Mouse (Mus musculus) bone marrow macrophage, adult 2 months (primary cell): ENCODE measurements around the gene Plppr1. TPM values are rescaled to one million over a fixed set of nuclear protein-coding genes. Genes with fewer than 3 reads are reported as not detected.

Source experiments
- H3K27ac ChIP-seq: 2 replicates; pipeline ENCODE4 v1.5.1; 2012; ENCODE audit warnings: low read depth, low read length; ENCODE audit not compliant: insufficient read depth
- H3K4me1 ChIP-seq: 2 replicates; pipeline ENCODE4 v1.6.1; 2012; ENCODE audit warnings: low read length; ENCODE audit not compliant: control insufficient read depth, insufficient read depth
- H3K4me3 ChIP-seq: 2 replicates; pipeline ENCODE4 v1.5.1; 2012; ENCODE audit warnings: mild to moderate bottlenecking, low read length, moderate library complexity; ENCODE audit not compliant: insufficient read depth
- CTCF ChIP-seq: IDR thresholded peaks from 2 replicates; pipeline ENCODE4 v1.5.1; 2012; ENCODE audit warnings: low read depth, mild to moderate bottlenecking, low read length, moderate library complexity
- POLR2A ChIP-seq: IDR thresholded peaks from 2 replicates; pipeline ENCODE4 v1.6.1; 2012; ENCODE audit warnings: mild to moderate bottlenecking, low read depth, low read length, borderline replicate concordance
- polyA plus RNA-seq: library from polyadenylated mRNA; stranded (reverse); fragments of >200 nt; gene quantifications from 2 replicates; pipeline ENCODE4 v1.2.4, GENCODE M21; 2012; ENCODE audit not compliant: missing spikeins, insufficient read depth, insufficient read length

Gene Plppr1
- polyA plus RNA-seq, result not detected in 2 replicates

DNA sequence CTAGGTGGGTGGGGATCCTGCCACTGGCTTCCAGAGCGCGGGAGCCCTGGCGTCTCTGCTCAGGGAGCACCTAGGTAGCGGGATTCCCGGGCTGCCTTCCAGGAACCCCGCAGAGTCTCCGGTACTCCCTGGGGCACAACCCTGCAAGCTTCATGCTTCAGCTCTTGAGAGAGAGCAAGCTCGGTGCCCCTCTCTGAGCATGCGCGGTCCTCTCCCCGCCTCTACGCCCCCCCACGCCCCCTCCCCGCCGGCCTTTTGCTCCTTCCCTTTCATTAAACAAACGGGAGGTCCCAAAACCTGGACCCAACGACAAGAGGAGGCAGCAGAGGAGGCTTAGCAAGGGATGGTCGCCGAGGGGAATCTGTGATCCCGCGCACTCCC lies at the start of gene Plppr1:
Plppr1 (plus strand) TSS at position 253 of the 381 bp plus-strand sequence.
- Histone ChIP-seq H3K4me1 (no peaks in the 10 kb centered on the region), H3K4me3 (no peak within 1 kb of the TSS)
- TF ChIP-seq CTCF, result no peak
- TF ChIP-seq POLR2A, result no peak

DNA sequence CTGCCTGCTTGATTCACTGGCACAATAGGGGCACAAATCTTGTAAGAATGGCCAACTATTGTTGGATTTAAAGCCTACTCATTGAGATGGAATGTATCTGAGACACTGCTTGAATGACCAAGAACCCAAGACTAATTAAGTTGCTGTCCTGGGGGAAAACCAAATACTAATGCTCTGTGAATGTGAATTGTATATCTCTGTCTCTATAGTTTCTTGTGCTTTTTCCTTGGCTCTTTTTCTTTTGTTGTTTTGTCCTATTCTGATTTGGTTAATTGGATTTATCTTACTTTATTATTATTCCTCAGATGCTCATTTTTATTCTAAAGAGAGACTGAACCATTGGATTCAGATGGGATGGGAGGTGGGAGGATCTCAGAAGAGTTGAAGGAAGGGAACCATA lies 42.4 kb upstream of the Plppr1 start:
- no peaks in the 10 kb centered on the region for H3K4me1 ChIP-seq
- TF ChIP-seq CTCF (no peak), POLR2A (no peak)
- H3K4me3 ChIP-seq, result no peak overlapping the region
- H3K27ac ChIP-seq, result no peak overlapping the region

More for the DNA sequence above, at the start of gene Plppr1:
- no peak within 1 kb of the TSS for H3K27ac ChIP-seq

DNA sequence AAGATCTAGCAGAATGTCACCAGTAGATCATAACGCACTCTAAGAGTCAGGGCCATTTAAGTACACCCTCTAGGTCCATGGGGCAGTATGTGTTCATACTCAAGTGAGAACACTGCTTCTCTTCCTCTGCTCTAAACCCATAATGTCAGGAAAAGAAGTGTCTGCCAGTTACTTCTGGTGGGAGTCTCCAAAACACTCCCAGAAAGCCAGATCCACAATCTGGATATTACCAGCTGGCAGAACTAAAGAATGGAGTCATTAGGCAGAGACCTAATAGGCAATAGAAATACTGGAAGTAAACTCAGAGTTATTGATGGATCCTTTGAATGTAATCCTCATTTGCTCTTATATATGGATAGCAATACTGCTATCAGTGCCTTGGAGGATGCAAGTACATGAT lies 35.9 kb upstream of the Plppr1 start:
- TF ChIP-seq POLR2A (no peak), CTCF (no peak)
- Histone ChIP-seq H3K4me3 (no peak overlapping the region), H3K4me1 (no peaks in the 10 kb centered on the region), H3K27ac (no peak overlapping the region)

DNA sequence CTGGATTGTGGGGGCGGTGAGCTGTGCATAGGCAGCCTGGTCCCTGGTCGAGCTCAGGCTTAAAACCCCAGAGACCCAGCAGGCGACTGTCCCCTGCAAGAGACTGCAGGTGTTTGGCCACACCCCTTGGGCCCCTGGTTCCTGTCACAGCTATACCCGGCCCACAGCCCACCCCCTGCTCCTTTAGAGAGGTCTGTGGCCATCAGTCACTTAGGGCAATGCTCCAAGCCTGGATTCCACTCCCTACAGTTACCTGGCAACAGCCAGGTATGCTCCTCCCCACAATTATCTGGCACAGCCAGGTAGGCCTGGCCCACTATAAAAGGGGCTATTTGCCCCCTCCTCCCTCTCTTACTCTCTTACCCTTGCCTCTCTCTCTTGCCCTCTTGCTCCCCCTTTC lies 20.8 kb upstream of the Plppr1 start:
- Histone ChIP-seq H3K4me3 (no peak overlapping the region), H3K4me1 (no peaks in the 10 kb centered on the region), H3K27ac (no peak overlapping the region)
- no peak for TF ChIP-seq CTCF
- no peak for TF ChIP-seq POLR2A

DNA sequence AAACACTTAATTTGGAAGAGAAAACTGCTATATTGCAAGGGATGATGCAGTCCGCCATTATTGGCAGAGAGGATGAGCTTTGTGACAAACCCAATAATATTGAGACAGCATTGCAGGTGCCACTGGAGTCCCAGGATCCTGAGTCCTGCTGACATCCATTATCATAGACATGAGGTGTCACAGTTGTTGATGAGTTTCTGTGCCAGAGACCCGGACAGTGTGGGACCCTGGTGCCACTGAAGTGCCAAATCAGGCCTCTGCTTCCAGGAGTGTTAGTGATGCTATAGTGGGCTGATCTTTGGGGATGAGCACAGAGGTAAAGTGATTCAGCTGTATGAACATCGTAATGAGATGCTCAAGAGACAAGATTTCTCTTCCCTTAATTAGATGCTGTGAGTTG lies 19.2 kb upstream of the Plppr1 start:
- Histone ChIP-seq H3K4me1 (no peaks in the 10 kb centered on the region), H3K27ac (no peak overlapping the region), H3K4me3 (no peak overlapping the region)
- TF ChIP-seq CTCF (no peak), POLR2A (no peak)

- Histone ChIP-seq H3K4me1 (no peaks in the 10 kb centered on the region), H3K27ac (no peak overlapping the region), H3K4me3 (no peak overlapping the region)
- TF ChIP-seq CTCF (no peak), POLR2A (no peak)
These were observed 17.4 kb upstream of the Plppr1 start for GRCm38 (mm10) chr4:49041655-49042054.

GRCm38 (mm10) chr4:49050628-49051027 lies 8.4 kb upstream of the Plppr1 start:
- TF ChIP-seq CTCF (no peak), POLR2A (no peak)

GRCm38 (mm10) chr4:49057916-49058315 lies 1.2 kb upstream of the Plppr1 start:
- TF ChIP-seq CTCF (no peak), POLR2A (no peak)
- Histone ChIP-seq H3K27ac (no peak overlapping the region), H3K4me1 (no peaks in the 10 kb centered on the region), H3K4me3 (no peak overlapping the region)

More at GRCm38 (mm10) chr4:49050628-49051027, 8.4 kb upstream of the Plppr1 start:
- Histone ChIP-seq H3K4me3 (no peak overlapping the region), H3K4me1 (no peaks in the 10 kb centered on the region), H3K27ac (no peak overlapping the region)

- TF ChIP-seq POLR2A (no peak), CTCF (no peak)
- Histone ChIP-seq H3K27ac (no peak overlapping the region), H3K4me3 (no peak overlapping the region), H3K4me1 (no peaks in the 10 kb centered on the region)
These were observed 516 bp upstream of the Plppr1 start for GRCm38 (mm10) chr4:49058557-49058956.

- H3K4me3 ChIP-seq, result no peak overlapping the region
These were observed 619 bp downstream of the Plppr1 start for GRCm38 (mm10) chr4:49059402-49060381.

More at GRCm38 (mm10) chr4:49059402-49060381, 619 bp downstream of the Plppr1 start:
- TF ChIP-seq POLR2A (no peak), CTCF (no peak)
- no peaks in the 10 kb centered on the region for H3K4me1 ChIP-seq
- no peak overlapping the region for H3K27ac ChIP-seq
